Mouse (Mus musculus): ENCODE measurements around the gene Nkx6-2. TPM values are rescaled to one million over a fixed set of nuclear protein-coding genes. Genes with fewer than 3 reads are reported as not detected.

Nkx6-2 gene
- polyA plus RNA-seq, 1 experiment from 2014 or later = not detected

GRCm38 (mm10) chr7:139585183-139585821 lies 2.7 kb upstream of the Nkx6-2 start:
- Histone ChIP-seq H3K36me3 (ENCODE audit: insufficient read depth, low read length) (no peaks in the 10 kb centered on the region), H3K4me3 (ENCODE audit: low read length) (no peak overlapping the region), H3K4me1 (ENCODE audit: insufficient read depth, low read length) (peaks cover 29% of the 10 kb centered on the region), H3K27me3 (ENCODE audit: insufficient read depth, low read length) (peaks cover 92% of the 10 kb centered on the region), H3K9me3 (ENCODE audit: low read length) (no peaks in the 10 kb centered on the region), H3K9ac (replicated peaks; ENCODE audit: low read length) (no peak overlapping the region), H3K4me2 (replicated peaks; ENCODE audit: low read depth, low read length) (no peak overlapping the region), H3K27ac (ENCODE audit: low read length) (no peak overlapping the region)
- ATAC-seq (ENCODE audit: low FRiP score, low TSS enrichment) = no peak
- 2% methylated on average over 29 of the region's 29 CpGs for WGBS

DNA sequence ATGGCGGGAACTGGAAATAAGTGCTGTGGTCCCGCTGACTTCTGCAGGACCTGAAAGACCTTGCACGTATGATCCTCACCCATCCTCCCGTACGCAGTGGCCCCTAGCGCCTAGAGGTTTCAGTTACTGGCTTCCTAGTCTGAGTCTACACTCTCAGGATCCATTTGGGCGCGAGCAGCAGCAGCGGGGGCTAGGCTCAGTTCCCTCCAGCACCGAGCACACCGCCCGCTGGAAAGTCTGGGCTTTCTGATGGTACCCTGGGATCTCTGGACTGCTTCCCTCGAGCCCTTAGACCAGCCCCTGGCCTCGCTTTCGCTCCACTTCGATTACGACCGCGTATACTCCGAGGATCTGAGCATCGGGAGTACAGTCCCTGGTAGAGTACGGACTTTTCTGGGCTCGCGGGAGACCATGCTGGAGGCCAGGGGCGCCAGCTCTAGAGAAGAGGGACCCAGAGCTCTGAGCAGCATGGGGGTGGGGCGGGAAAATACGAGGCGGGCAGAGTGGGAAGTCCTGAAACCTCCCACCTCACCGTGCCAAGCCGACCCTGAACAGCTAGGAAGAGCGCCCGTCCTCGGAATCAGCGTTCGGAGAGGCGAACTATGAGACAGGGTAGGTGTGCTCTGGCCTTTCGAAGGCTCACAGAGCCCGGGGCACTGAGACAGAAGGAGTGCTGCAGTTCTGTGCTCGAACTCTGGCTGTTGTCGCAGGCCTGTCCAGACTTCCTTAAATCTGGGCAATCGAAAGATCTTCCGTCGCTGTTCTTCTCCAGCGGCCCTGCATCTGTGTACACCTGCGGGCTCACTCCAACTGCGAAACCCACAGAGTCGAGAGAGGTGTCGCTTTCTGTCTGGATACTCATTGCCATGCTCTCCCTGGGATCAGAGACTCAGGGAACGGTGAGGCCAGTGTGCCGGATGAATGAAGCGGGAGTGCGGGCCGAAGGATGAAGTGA lies 1.9 kb upstream of the Nkx6-2 start:
- Histone ChIP-seq H3K4me2 (replicated peaks; ENCODE audit: low read depth, low read length) (peak overlapping the region; percentile 24; the same call in 1 of the 2 replicates), H3K9me3 (ENCODE audit: low read length) (no peaks in the 10 kb centered on the region), H3K4me3 (ENCODE audit: low read length) (no peak overlapping the region; the same call in 1 of the 2 replicates), H3K4me1 (ENCODE audit: insufficient read depth, low read length) (peaks cover 29% of the 10 kb centered on the region), H3K27me3 (ENCODE audit: insufficient read depth, low read length) (peaks cover 100% of the 10 kb centered on the region), H3K27ac (ENCODE audit: low read length) (no peak overlapping the region), H3K36me3 (ENCODE audit: insufficient read depth, low read length) (no peaks in the 10 kb centered on the region), H3K9ac (replicated peaks; ENCODE audit: low read length) (no peak overlapping the region)
- ATAC-seq (ENCODE audit: low FRiP score, low TSS enrichment) = no peak
- 1% methylated on average over 53 of the region's 53 CpGs for WGBS

GRCm38 (mm10) chr7:139583094-139583737 lies 619 bp upstream of the Nkx6-2 start:
- WGBS = 7% methylated on average over 17 of the region's 17 CpGs
- H3K4me3 ChIP-seq (ENCODE audit: low read length) = no peak overlapping the region; the same call in 1 of the 2 replicates
- peaks cover 100% of the 10 kb centered on the region for H3K27me3 ChIP-seq (ENCODE audit: insufficient read depth, low read length)
- H3K9ac ChIP-seq (replicated peaks; ENCODE audit: low read length) = no peak overlapping the region
- H3K9me3 ChIP-seq (ENCODE audit: low read length) = no peaks in the 10 kb centered on the region
- peaks cover 8% of the 10 kb centered on the region; the same call in 1 of the 2 replicates for H3K36me3 ChIP-seq (ENCODE audit: insufficient read depth, low read length)
- no peak for ATAC-seq (ENCODE audit: low FRiP score, low TSS enrichment)
- H3K4me1 ChIP-seq (ENCODE audit: insufficient read depth, low read length) = peaks cover 29% of the 10 kb centered on the region
- no peak overlapping the region for H3K27ac ChIP-seq (ENCODE audit: low read length)
- peak overlapping the region; percentile 59; the same call in 1 of the 2 replicates for H3K4me2 ChIP-seq (replicated peaks; ENCODE audit: low read depth, low read length)

GRCm38 (mm10) chr7:139581801-139582571 lies 611 bp downstream of the Nkx6-2 start:
- Histone ChIP-seq H3K4me3 (ENCODE audit: low read length) (peak overlapping the region; percentile 46), H3K4me1 (ENCODE audit: insufficient read depth, low read length) (peaks cover 31% of the 10 kb centered on the region), H3K27me3 (ENCODE audit: insufficient read depth, low read length) (peaks cover 96% of the 10 kb centered on the region), H3K9me3 (ENCODE audit: low read length) (no peaks in the 10 kb centered on the region), H3K9ac (replicated peaks; ENCODE audit: low read length) (no peak overlapping the region), H3K4me2 (replicated peaks; ENCODE audit: low read depth, low read length) (peak overlapping the region; percentile 59), H3K27ac (ENCODE audit: low read length) (no peak overlapping the region), H3K36me3 (ENCODE audit: insufficient read depth, low read length) (peaks cover 11% of the 10 kb centered on the region; the same call in 1 of the 2 replicates)
- WGBS = under 1% methylated on average over 75 of the region's 82 CpGs
- peak; percentile 30; the same call in 1 of the 2 replicates for ATAC-seq (ENCODE audit: low FRiP score, low TSS enrichment)

GRCm38 (mm10) chr7:139580851-139581775 lies 1.5 kb downstream of the Nkx6-2 start:
- Histone ChIP-seq H3K27me3 (ENCODE audit: insufficient read depth, low read length) (peaks cover 87% of the 10 kb centered on the region), H3K4me2 (replicated peaks; ENCODE audit: low read depth, low read length) (peak overlapping the region; percentile 59), H3K9ac (replicated peaks; ENCODE audit: low read length) (no peak overlapping the region), H3K9me3 (ENCODE audit: low read length) (no peaks in the 10 kb centered on the region), H3K4me1 (ENCODE audit: insufficient read depth, low read length) (peaks cover 33% of the 10 kb centered on the region), H3K27ac (ENCODE audit: low read length) (no peak overlapping the region), H3K36me3 (ENCODE audit: insufficient read depth, low read length) (peaks cover 11% of the 10 kb centered on the region; the same call in 1 of the 2 replicates), H3K4me3 (ENCODE audit: low read length) (peak overlapping the region; percentile 46)
- ATAC-seq (ENCODE audit: low FRiP score, low TSS enrichment) = no peak
- WGBS = under 1% methylated on average over 78 of the region's 78 CpGs

DNA sequence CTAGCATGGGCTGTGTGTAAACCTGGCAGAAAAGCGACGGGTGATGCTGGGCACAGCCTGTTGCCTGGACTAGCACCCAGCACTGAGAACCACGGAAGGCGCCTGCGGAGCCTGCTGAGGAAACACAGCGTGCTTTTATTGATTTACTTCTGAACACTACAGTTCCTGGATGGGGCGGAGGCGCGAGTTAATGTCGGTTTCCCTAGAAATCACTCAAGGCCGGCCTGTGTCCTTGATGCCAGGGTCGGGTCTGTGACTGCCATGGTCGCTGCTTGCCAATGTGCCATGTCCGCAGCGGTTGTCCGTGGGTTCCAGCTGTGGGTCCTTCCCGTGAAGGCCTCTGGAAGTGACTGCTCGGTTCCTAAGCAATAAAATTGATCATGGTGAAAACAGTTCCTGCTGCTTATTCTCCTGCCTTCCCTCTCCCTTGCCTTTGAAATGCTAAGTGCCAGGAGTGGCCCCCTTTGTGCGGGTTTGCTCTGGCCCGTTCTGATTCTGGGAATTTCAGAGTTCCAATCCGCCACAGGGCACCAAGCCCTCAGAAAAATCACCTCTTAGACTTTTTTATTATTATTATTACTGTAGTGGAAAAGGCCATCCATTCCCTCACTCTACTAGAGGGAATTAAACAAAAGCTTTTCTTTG lies 3.2 kb downstream of the Nkx6-2 start:
- Histone ChIP-seq H3K9me3 (ENCODE audit: low read length) (no peaks in the 10 kb centered on the region), H3K27ac (ENCODE audit: low read length) (no peak overlapping the region), H3K4me3 (ENCODE audit: low read length) (no peak overlapping the region), H3K4me1 (ENCODE audit: insufficient read depth, low read length) (peaks cover 30% of the 10 kb centered on the region), H3K27me3 (ENCODE audit: insufficient read depth, low read length) (peaks cover 70% of the 10 kb centered on the region), H3K4me2 (replicated peaks; ENCODE audit: low read depth, low read length) (no peak overlapping the region), H3K9ac (replicated peaks; ENCODE audit: low read length) (no peak overlapping the region), H3K36me3 (ENCODE audit: insufficient read depth, low read length) (peaks cover 18% of the 10 kb centered on the region; the same call in 1 of the 2 replicates)
- ATAC-seq (ENCODE audit: low FRiP score, low TSS enrichment) = no peak
- WGBS = 70% methylated on average over 21 of the region's 21 CpGs

- H3K4me2 ChIP-seq (replicated peaks; ENCODE audit: low read depth, low read length) = no peak overlapping the region
- ATAC-seq (ENCODE audit: low FRiP score, low TSS enrichment) = peak; percentile 55; the same call in 1 of the 2 replicates
Observed at GRCm38 (mm10) chr7:139576064-139576686, 6.4 kb downstream of the Nkx6-2 start.

GRCm38 (mm10) chr7:139572665-139573064 lies 9.9 kb downstream of the Nkx6-2 start:
- WGBS = 97% methylated on average over 3 of the region's 3 CpGs
- Histone ChIP-seq H3K4me1 (ENCODE audit: insufficient read depth, low read length) (peaks cover 5% of the 10 kb centered on the region; the same call in 1 of the 2 replicates), H3K36me3 (ENCODE audit: insufficient read depth, low read length) (peaks cover 7% of the 10 kb centered on the region; the same call in 1 of the 2 replicates), H3K27ac (ENCODE audit: low read length) (no peak overlapping the region), H3K4me3 (ENCODE audit: low read length) (no peak overlapping the region), H3K4me2 (replicated peaks; ENCODE audit: low read depth, low read length) (no peak overlapping the region), H3K9ac (replicated peaks; ENCODE audit: low read length) (no peak overlapping the region), H3K27me3 (ENCODE audit: insufficient read depth, low read length) (peaks cover 3% of the 10 kb centered on the region; the same call in 1 of the 2 replicates), H3K9me3 (ENCODE audit: low read length) (no peaks in the 10 kb centered on the region)
- ATAC-seq (ENCODE audit: low FRiP score, low TSS enrichment) = no peak

More at GRCm38 (mm10) chr7:139576064-139576686, 6.4 kb downstream of the Nkx6-2 start:
- Histone ChIP-seq H3K27me3 (ENCODE audit: insufficient read depth, low read length) (peaks cover 38% of the 10 kb centered on the region), H3K9ac (replicated peaks; ENCODE audit: low read length) (no peak overlapping the region), H3K36me3 (ENCODE audit: insufficient read depth, low read length) (peaks cover 18% of the 10 kb centered on the region; the same call in 1 of the 2 replicates), H3K27ac (ENCODE audit: low read length) (no peak overlapping the region), H3K4me1 (ENCODE audit: insufficient read depth, low read length) (peaks cover 9% of the 10 kb centered on the region; the same call in 1 of the 2 replicates), H3K9me3 (ENCODE audit: low read length) (no peaks in the 10 kb centered on the region), H3K4me3 (ENCODE audit: low read length) (no peak overlapping the region)
- WGBS = 52% methylated on average over 16 of the region's 16 CpGs
